In genomic region chr7:139896796-139897195, GRCm38 (mm10) we compare ENCODE assay signal across 24 mouse cellular contexts. TPM values are rescaled to one million over a fixed set of nuclear protein-coding genes. Genes with fewer than 3 reads are reported as not detected.
DNase-seq lines count a peak whose midpoint lies in the region; ATAC-seq lines count a peak whose summit lies in the region.
"Had no signal": no experiment of that assay in that cellular context is flagged by ENCODE, and none has a peak within 500 bp of the region (broad histone marks: within the 10 kb centered on the region; RNA-seq: fewer than 3 reads in every experiment).

No protein-coding gene starts in this region.

- no peak overlapping the region for H3K4me2 ChIP-seq in midbrain, embryonic 11.5 days
- H3K4me2 ChIP-seq in midbrain, embryonic 14.5 days (ENCODE audit: low read length): no peak overlapping the region
- H3K4me2 ChIP-seq: embryonic facial prominence, embryonic 13.5 days; forebrain, embryonic 12.5 days; heart, embryonic 11.5 days; heart, embryonic 15.5 days had no signal

- 85% methylated on average over 7 of the region's 7 CpGs for WGBS in midbrain, embryonic 11.5 days
- 86% methylated on average over 7 of the region's 7 CpGs for WGBS in midbrain, embryonic 14.5 days

- H3K4me3 ChIP-seq in midbrain, embryonic 11.5 days (ENCODE audit: low read depth, low read length): no peak overlapping the region
- no peak overlapping the region for H3K4me3 ChIP-seq in midbrain, embryonic 14.5 days (replicated peaks; ENCODE audit: low read depth, low read length)
- H3K4me3 ChIP-seq: embryonic facial prominence, embryonic 13.5 days; forebrain, embryonic 12.5 days; heart, adult 2 months; heart, embryonic 15.5 days; hindbrain, embryonic 10.5 days had no signal

- H3K36me3 ChIP-seq in midbrain, embryonic 11.5 days (ENCODE audit: control insufficient read depth, insufficient read depth, low read length): no peaks in the 10 kb centered on the region
- no peaks in the 10 kb centered on the region for H3K36me3 ChIP-seq in midbrain, embryonic 14.5 days (ENCODE audit: control insufficient read depth, insufficient read depth, low read length)
- H3K36me3 ChIP-seq: embryonic facial prominence, embryonic 13.5 days; forebrain, embryonic 12.5 days; heart, embryonic 15.5 days; hindbrain, embryonic 10.5 days had no signal

- peaks cover 29% of the 10 kb centered on the region for H3K27me3 ChIP-seq in midbrain, embryonic 11.5 days (ENCODE audit: control insufficient read depth, insufficient read depth, low read length)
- 0 out of 2 replicates have a peak, but pooled peaks cover 9% of the 10 kb centered on the region for H3K27me3 ChIP-seq in midbrain, embryonic 14.5 days (ENCODE audit: control insufficient read depth, insufficient read depth, low read length)

- H3K27ac ChIP-seq in midbrain, embryonic 11.5 days (ENCODE audit: low read depth, low read length): no peak overlapping the region
- H3K27ac ChIP-seq in midbrain, embryonic 14.5 days (replicated peaks; ENCODE audit: low read depth, low read length): no peak overlapping the region
- H3K27ac ChIP-seq: embryonic facial prominence, embryonic 13.5 days; forebrain, embryonic 12.5 days; heart, adult 2 months; heart, embryonic 15.5 days; hindbrain, embryonic 10.5 days; hindbrain, embryonic 14.5 days had no signal

- peak; percentile 56 to 58 for DNase-seq in cerebellum, adult 18-20 months
- no peak for DNase-seq in cerebellum, postnatal 14 days
- peak; percentile 64 to 66 for DNase-seq in cerebellum, postnatal 25 days
- no peak for DNase-seq in cerebellum, postnatal 10 days
- peak; percentile 21 for DNase-seq in midbrain, embryonic 11.5 days (ENCODE audit: low spot score, missing footprints)
- DNase-seq in midbrain, embryonic 14.5 days: no peak
- DNase-seq in gastrocnemius, postnatal 4 days (ENCODE audit: low spot score in 2 of 2): no peak
- DNase-seq: adrenal gland, postnatal 10 days; gastrocnemius, postnatal 10 days; heart, adult 2 months; heart, postnatal 14 days had no signal

- H3K9me3 ChIP-seq in midbrain, embryonic 11.5 days (ENCODE audit: control insufficient read depth, low read length): no peaks in the 10 kb centered on the region
- H3K9me3 ChIP-seq in midbrain, embryonic 14.5 days (ENCODE audit: control insufficient read depth, low read length): no peaks in the 10 kb centered on the region
- H3K9me3 ChIP-seq: embryonic facial prominence, embryonic 13.5 days; forebrain, embryonic 12.5 days; heart, embryonic 15.5 days; hindbrain, embryonic 10.5 days had no signal

- H3K9ac ChIP-seq in midbrain, embryonic 11.5 days (ENCODE audit: low read length): no peak overlapping the region
- H3K9ac ChIP-seq in midbrain, embryonic 14.5 days (replicated peaks; ENCODE audit: low read length): no peak overlapping the region
- H3K9ac ChIP-seq: embryonic facial prominence, embryonic 13.5 days; forebrain, embryonic 12.5 days; heart, embryonic 15.5 days; hindbrain, embryonic 14.5 days had no signal

- H3K4me1 ChIP-seq in midbrain, embryonic 11.5 days (ENCODE audit: control insufficient read depth, insufficient read depth, low read length): no peaks in the 10 kb centered on the region
- H3K4me1 ChIP-seq in midbrain, embryonic 14.5 days (ENCODE audit: control insufficient read depth, insufficient read depth, low read length): 0 out of 2 replicates have a peak, but pooled peaks cover 8% of the 10 kb centered on the region

- no peak for ATAC-seq in midbrain, embryonic 11.5 days (ENCODE audit: low FRiP score)
- no peak for ATAC-seq in midbrain, embryonic 14.5 days (ENCODE audit: low FRiP score, low TSS enrichment)
- ATAC-seq: forebrain, embryonic 16.5 days; inflammation-experienced regulatory T-cells, adult 6 months; intestine, postnatal 0 days had no signal

RNA-seq across cellular contexts. Expression of gene Kndc1, which starts 2.3 kb away (rescaled TPM):
- 0.55 and 0.79 TPM in 2 replicates for polyA plus RNA-seq in midbrain, embryonic 11.5 days (2014; fragmentation: Nextera tagmentation; extraction: Ambion mirVana)
- polyA plus RNA-seq in midbrain, embryonic 14.5 days (2014; fragmentation: Nextera tagmentation; extraction: Ambion mirVana): 20.6 and 22.9 TPM in 2 replicates
- 1 to 10 TPM in 1 of 2 experiments, under 1 TPM in 1; 0.91 to 1.0 TPM for total RNA-seq in gastrocnemius, postnatal 4 days (2021)
- total RNA-seq: heart, adult 2 months; MEL had no signal
- polyA plus RNA-seq: C2C12 had no signal

RNA-seq across cellular contexts. Expression of gene Utf1, which starts 46.8 kb away (rescaled TPM):
- not detected in 2 replicates for polyA plus RNA-seq in midbrain, embryonic 11.5 days (2014; fragmentation: Nextera tagmentation; extraction: Ambion mirVana)
- polyA plus RNA-seq in midbrain, embryonic 14.5 days (2014; fragmentation: Nextera tagmentation; extraction: Ambion mirVana): not detected in 2 replicates
- total RNA-seq in gastrocnemius, postnatal 4 days (2021): not detected
- total RNA-seq: adrenal gland, postnatal 4 days; gastrocnemius, postnatal 10 days; heart, adult 2 months; heart, postnatal 14 days; MEL had no signal
- polyA plus RNA-seq: C2C12; forebrain, embryonic 12.5 days; forebrain, embryonic 16.5 days; gonadal fat pad, adult 2 months; heart, adult 2 months; heart, embryonic 11.5 days; heart, embryonic 15.5 days; hindbrain, embryonic 10.5 days; hindbrain, embryonic 14.5 days; intestine, postnatal 0 days had no signal

Comparison
In these comparisons a context has a peak if more than half of its experiments do, and no peak if none do; other contexts are left out.
1. DNase-seq: peak in cerebellum, adult 18-20 months (2 of 2), cerebellum, postnatal 25 days (2 of 2) and midbrain, embryonic 11.5 days (single experiment); none in cerebellum, postnatal 14 days (0 of 2), cerebellum, postnatal 10 days (0 of 2), midbrain, embryonic 14.5 days (single experiment) and gastrocnemius, postnatal 4 days (0 of 2).
2. RNA of gene Kndc1, which starts 2.3 kb away (polyA plus RNA-seq): 20.6 to 22.9 TPM in midbrain, embryonic 14.5 days; 0.55 to 0.79 TPM in midbrain, embryonic 11.5 days; every median in the first group is over 10 times any median in the second.